20 mouse cellular contexts compared by ENCODE assay signal in the genomic region with DNA sequence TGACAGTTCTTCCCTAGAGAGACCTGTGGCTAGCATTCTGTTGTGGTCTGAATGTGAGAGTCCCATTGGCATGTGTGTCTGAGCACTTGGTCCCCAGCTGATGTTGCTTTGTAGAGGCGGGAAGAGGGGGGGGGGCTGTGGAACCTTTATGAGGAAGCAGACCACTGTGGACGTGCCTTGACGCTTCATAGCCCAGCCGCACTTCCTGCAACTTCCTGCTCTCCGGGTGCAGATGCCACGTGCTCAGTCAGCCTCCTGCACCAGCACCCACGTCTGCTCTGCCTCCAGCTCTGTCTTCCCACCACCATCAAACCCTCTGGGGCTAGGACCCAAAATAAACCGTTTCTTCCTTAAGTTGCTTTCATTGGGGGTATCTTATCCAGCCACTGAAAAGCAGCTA. TPM values are rescaled to one million over a fixed set of nuclear protein-coding genes. Genes with fewer than 3 reads are reported as not detected.
"Had no signal": no experiment of that assay in that cellular context is flagged by ENCODE, and none has a peak within 500 bp of the region (broad histone marks: within the 10 kb centered on the region; RNA-seq: fewer than 3 reads in every experiment).

No protein-coding gene starts in this region.

- H3K4me1 ChIP-seq: limb, embryonic 13.5 days; liver, embryonic 15.5 days; midbrain, embryonic 10.5 days; neural tube, embryonic 15.5 days; stomach, embryonic 15.5 days had no signal

- H3K9ac ChIP-seq: limb, embryonic 13.5 days; liver, embryonic 15.5 days; lung, embryonic 15.5 days; neural tube, embryonic 15.5 days; stomach, embryonic 15.5 days had no signal

- H3K9me3 ChIP-seq: limb, embryonic 13.5 days; liver, embryonic 15.5 days; lung, embryonic 15.5 days; midbrain, embryonic 10.5 days; neural tube, embryonic 15.5 days; stomach, embryonic 15.5 days had no signal

- DNase-seq: kidney, adult 11 months; kidney, postnatal 10 days; kidney, postnatal 4 days; left cerebral cortex, postnatal 4 days; lung, postnatal 14 days; midbrain, embryonic 14.5 days; right cerebral cortex, adult 18-20 months; right cerebral cortex, postnatal 25 days; thymus, adult 2 months; thymus, postnatal 36 days had no signal

- H3K4me2 ChIP-seq: limb, embryonic 13.5 days; liver, embryonic 11.5 days; liver, embryonic 15.5 days; lung, embryonic 15.5 days; neural tube, embryonic 15.5 days; stomach, embryonic 15.5 days had no signal

- H3K27me3 ChIP-seq: limb, embryonic 13.5 days; liver, embryonic 15.5 days; lung, embryonic 15.5 days; neural tube, embryonic 15.5 days; stomach, embryonic 15.5 days had no signal

- H3K4me3 ChIP-seq: layer of hippocampus, adult 2 months; limb, embryonic 13.5 days; liver, embryonic 15.5 days; lung, embryonic 15.5 days; midbrain, embryonic 10.5 days; myocyte; neural tube, embryonic 15.5 days; stomach, embryonic 15.5 days had no signal

- H3K36me3 ChIP-seq: limb, embryonic 13.5 days; liver, embryonic 15.5 days; lung, embryonic 15.5 days; midbrain, embryonic 10.5 days; neural tube, embryonic 15.5 days; stomach, embryonic 15.5 days had no signal

- H3K27ac ChIP-seq: layer of hippocampus, adult 2 months; limb, embryonic 13.5 days; liver, embryonic 15.5 days; lung, embryonic 15.5 days; midbrain, embryonic 10.5 days; neural tube, embryonic 15.5 days; stomach, embryonic 15.5 days had no signal

RNA-seq across cellular contexts. Expression of gene Col6a6, which starts 24.5 kb away (rescaled TPM):
- polyA plus RNA-seq: small intestine, adult 2 months had no signal
